Mouse (Mus musculus) embryo, embryonic 10 days (tissue): ENCODE data around the gene Mex3b.

ENCODE experiments used
- DNase-seq: peaks from one replicate; pipeline ENCODE4 v3.0.0-alpha.2; 2015; ENCODE audit warnings: low spot score

Gene Mex3b

GRCm38 (mm10) chr7:82867271-82868121 is at the start of gene Mex3b:
TSS of gene Mex3b (plus strand) at chr7:82867333.
- DNase-seq: peak; percentile 65

GRCm38 (mm10) chr7:82819541-82819940 is 47.6 kb upstream of the Mex3b start:
- no peak for DNase-seq

- DNase-seq: no peak
Observed at GRCm38 (mm10) chr7:82820661-82821060, 46.5 kb upstream of the Mex3b start.

GRCm38 (mm10) chr7:82821501-82821900 is 45.6 kb upstream of the Mex3b start:
- DNase-seq: no peak

- no peak for DNase-seq
Observed at GRCm38 (mm10) chr7:82822528-82822927, 44.6 kb upstream of the Mex3b start.

GRCm38 (mm10) chr7:82828193-82828592 is 38.9 kb upstream of the Mex3b start:
- no peak for DNase-seq

GRCm38 (mm10) chr7:82829516-82829915 is 37.6 kb upstream of the Mex3b start:
- no peak for DNase-seq

GRCm38 (mm10) chr7:82834471-82834870 is 32.7 kb upstream of the Mex3b start:
- DNase-seq: no peak

- no peak for DNase-seq
Observed at GRCm38 (mm10) chr7:82838414-82838813, 28.7 kb upstream of the Mex3b start.

GRCm38 (mm10) chr7:82838965-82839675 is 28.0 kb upstream of the Mex3b start:
- DNase-seq: no peak

- DNase-seq: no peak
Observed at GRCm38 (mm10) chr7:82842222-82842920, 24.8 kb upstream of the Mex3b start.

- no peak for DNase-seq
Observed at GRCm38 (mm10) chr7:82850756-82851155, 16.4 kb upstream of the Mex3b start.

- DNase-seq: no peak
Observed at GRCm38 (mm10) chr7:82851670-82852069, 15.5 kb upstream of the Mex3b start.

- DNase-seq: peak; percentile 49
Observed at GRCm38 (mm10) chr7:82854195-82854766, 12.9 kb upstream of the Mex3b start.

- no peak for DNase-seq
Observed at GRCm38 (mm10) chr7:82858611-82859010, 8.5 kb upstream of the Mex3b start.

- no peak for DNase-seq
Observed at GRCm38 (mm10) chr7:82860626-82861025, 6.5 kb upstream of the Mex3b start.

GRCm38 (mm10) chr7:82863341-82863740 is 3.8 kb upstream of the Mex3b start:
- no peak for DNase-seq

GRCm38 (mm10) chr7:82864260-82864990 is 2.7 kb upstream of the Mex3b start:
- peak; percentile 51 for DNase-seq

GRCm38 (mm10) chr7:82864991-82865771 is 2.0 kb upstream of the Mex3b start:
- peak; percentile 65 for DNase-seq

GRCm38 (mm10) chr7:82865834-82866485 is 1.2 kb upstream of the Mex3b start:
- DNase-seq: peak; percentile 97
